Mouse (Mus musculus) monocyte, adult 2 months (primary cell): Measurements from ENCODE around the gene Arhgap25.
A peak's percentile ranks its signal among the peaks of the same experiment; 100 is the strongest.
"Not testable (repeated sequence)": the region's sequence is repeated elsewhere in the genome, so short reads cannot be mapped to it uniquely, and the experiment has no call there.

ENCODE experiments used
- DNase-seq, 2 experiments: peaks; one replicate each; pipeline ENCODE4 v3.0.0; 2022; ENCODE audit warnings: low spot score in 2 of 2, low read depth in 1 of 2

Arhgap25 gene

GRCm38 (mm10) chr6:87532953-87533710 lies at the start of gene Arhgap25:
Gene Arhgap25 (minus strand): TSS chr6:87533259.
- DNase-seq, result peak in 1 of 2 experiments; percentile 77

GRCm38 (mm10) chr6:87582456-87582855 lies 49.4 kb upstream of the Arhgap25 start:
- DNase-seq, result no peak

- no peak for DNase-seq
Observed at GRCm38 (mm10) chr6:87581581-87581980, 48.5 kb upstream of the Arhgap25 start.

GRCm38 (mm10) chr6:87581071-87581470 lies 48.0 kb upstream of the Arhgap25 start:
- no peak for DNase-seq

GRCm38 (mm10) chr6:87578247-87578646 lies 45.2 kb upstream of the Arhgap25 start:
- no peak for DNase-seq

GRCm38 (mm10) chr6:87576648-87577330 lies 43.7 kb upstream of the Arhgap25 start:
- DNase-seq, result no peak

GRCm38 (mm10) chr6:87571863-87572262 lies 38.8 kb upstream of the Arhgap25 start:
- DNase-seq, result not testable (repeated sequence)

GRCm38 (mm10) chr6:87567686-87568593 lies 34.9 kb upstream of the Arhgap25 start:
- DNase-seq, result no peak

GRCm38 (mm10) chr6:87565166-87565565 lies 32.1 kb upstream of the Arhgap25 start:
- DNase-seq, result no peak

- no peak for DNase-seq
Observed at GRCm38 (mm10) chr6:87564356-87564755, 31.3 kb upstream of the Arhgap25 start.

GRCm38 (mm10) chr6:87553724-87554123 lies 20.7 kb upstream of the Arhgap25 start:
- no peak for DNase-seq

- peak in 1 of 2 experiments; percentile 59 for DNase-seq
Observed at GRCm38 (mm10) chr6:87552054-87552807, 19.2 kb upstream of the Arhgap25 start.

- no peak for DNase-seq
Observed at GRCm38 (mm10) chr6:87547836-87548235, 14.8 kb upstream of the Arhgap25 start.

GRCm38 (mm10) chr6:87547431-87547830 lies 14.4 kb upstream of the Arhgap25 start:
- DNase-seq, result no peak

GRCm38 (mm10) chr6:87545331-87546217 lies 12.5 kb upstream of the Arhgap25 start:
- DNase-seq, result no peak

- peak; percentile 69 to 73 for DNase-seq
Observed at GRCm38 (mm10) chr6:87542027-87542426, 9.0 kb upstream of the Arhgap25 start.

- peak; percentile 78 to 87 for DNase-seq
Observed at GRCm38 (mm10) chr6:87541171-87541571, 8.1 kb upstream of the Arhgap25 start.

- DNase-seq, result no peak
Observed at GRCm38 (mm10) chr6:87538376-87539270, 5.6 kb upstream of the Arhgap25 start.

GRCm38 (mm10) chr6:87537678-87538077 lies 4.6 kb upstream of the Arhgap25 start:
- DNase-seq, result no peak
